Mouse (Mus musculus) midbrain, embryonic 14.5 days (tissue): ENCODE measurements around the gene Nedd9. TPM values are rescaled to one million over a fixed set of nuclear protein-coding genes. Genes with fewer than 3 reads are reported as not detected.

Experiments
- ATAC-seq: fragments of 200-750 bp; cut with Nextera tagmentation; 2 replicates; pipeline ENCODE4 v1.8.0; 2017; ENCODE audit warnings: moderate number of reproducible peaks, moderate library complexity; ENCODE audit not compliant: low FRiP score, low TSS enrichment
- DNase-seq: peaks from one replicate; pipeline ENCODE4 v3.0.0-alpha.2; 2015
- H3K27ac ChIP-seq: fragments of 300-500 bp; sonication (generic); replicated peaks from 2 replicates; pipeline ENCODE4 v1.5.1; 2014; ENCODE audit warnings: mild to moderate bottlenecking, low read depth, low read length, moderate library complexity
- H3K27me3 ChIP-seq: fragments of 300-500 bp; sonication (generic); 2 replicates; pipeline ENCODE4 v1.6.1; 2014; ENCODE audit warnings: low read length, control low read depth, mixed read lengths; ENCODE audit not compliant: control insufficient read depth, insufficient read depth
- H3K36me3 ChIP-seq: fragments of 300-500 bp; sonication (generic); 2 replicates; pipeline ENCODE4 v1.6.1; 2014; ENCODE audit warnings: low read length, control low read depth; ENCODE audit not compliant: control insufficient read depth, insufficient read depth
- H3K4me1 ChIP-seq: fragments of 300-500 bp; sonication (generic); 2 replicates; pipeline ENCODE4 v1.6.1; 2014; ENCODE audit warnings: mild to moderate bottlenecking, antibody characterized with exemption, low read length, control low read depth; ENCODE audit not compliant: control insufficient read depth, insufficient read depth
- H3K4me2 ChIP-seq: fragments of 300-500 bp; sonication (generic); 2 replicates; pipeline ENCODE4 v1.6.1; 2014; ENCODE audit warnings: mild to moderate bottlenecking, low read length, moderate library complexity
- H3K4me3 ChIP-seq: fragments of 300-500 bp; sonication (generic); replicated peaks from 2 replicates; pipeline ENCODE4 v1.5.1; 2014; ENCODE audit warnings: low read depth, low read length
- H3K9ac ChIP-seq: fragments of 300-500 bp; sonication (generic); replicated peaks from 2 replicates; pipeline ENCODE4 v1.6.1; 2014; ENCODE audit warnings: mild to moderate bottlenecking, low read length, moderate library complexity
- H3K9me3 ChIP-seq: fragments of 300-500 bp; sonication (generic); 2 replicates; pipeline ENCODE4 v1.6.1; 2016; ENCODE audit warnings: low read length, control low read depth, mixed read lengths; ENCODE audit not compliant: control insufficient read depth
- WGBS: fragments of 180-500 bp; shearing (Covaris S2); extraction: QIAGEN DNeasy Blood & Tissue Kit; methylation state at CpG from one replicate; pipeline ENCODE4 v1.1.7; 2014; 5-methylcytosine and 5-hydroxymethylcytosine counted together
- polyA plus RNA-seq: library from polyadenylated mRNA; unstranded; fragments of >200 nt; fragmentation: Nextera tagmentation; extraction: Ambion mirVana; gene quantifications from 2 replicates; pipeline ENCODE4 v1.2.1, GENCODE M21; 2014

Gene Nedd9
- polyA plus RNA-seq, 1 experiment from 2014 or later, result 16.3 TPM

GRCm38 (mm10) chr13:41482408-41483011 is 4.7 kb downstream of the Nedd9 start:
- Histone ChIP-seq H3K36me3 (no peaks in the 10 kb centered on the region), H3K4me3 (no peak overlapping the region), H3K4me1 (no peaks in the 10 kb centered on the region; the same call in 1 of the 2 replicates), H3K9ac (no peak overlapping the region), H3K27me3 (no peaks in the 10 kb centered on the region), H3K9me3 (no peaks in the 10 kb centered on the region), H3K27ac (no peak overlapping the region), H3K4me2 (no peak overlapping the region)
- ATAC-seq, result no peak
- no peak for DNase-seq
- WGBS, result 29% methylated on average over 3 of the region's 3 CpGs

GRCm38 (mm10) chr13:41479737-41480435 is 7.3 kb downstream of the Nedd9 start:
- DNase-seq, result no peak
- H3K36me3 ChIP-seq, result no peaks in the 10 kb centered on the region
- H3K4me1 ChIP-seq, result no peaks in the 10 kb centered on the region; the same call in 1 of the 2 replicates
- no peak overlapping the region for H3K4me3 ChIP-seq
- H3K4me2 ChIP-seq, result no peak overlapping the region
- H3K9ac ChIP-seq, result no peak overlapping the region
- 81% methylated on average over 14 of the region's 15 CpGs for WGBS
- no peaks in the 10 kb centered on the region for H3K9me3 ChIP-seq
- ATAC-seq, result no peak
- H3K27me3 ChIP-seq, result no peaks in the 10 kb centered on the region
- no peak overlapping the region for H3K27ac ChIP-seq

GRCm38 (mm10) chr13:41476216-41476615 is 10.9 kb downstream of the Nedd9 start:
- Histone ChIP-seq H3K4me1 (no peaks in the 10 kb centered on the region), H3K4me3 (no peak overlapping the region), H3K9ac (no peak overlapping the region), H3K4me2 (no peak overlapping the region), H3K9me3 (no peaks in the 10 kb centered on the region), H3K27me3 (no peaks in the 10 kb centered on the region), H3K36me3 (no peaks in the 10 kb centered on the region), H3K27ac (no peak overlapping the region)
- 22% methylated on average over 4 of the region's 4 CpGs for WGBS
- ATAC-seq (no peak), DNase-seq (no peak)

- Histone ChIP-seq H3K27me3 (no peaks in the 10 kb centered on the region), H3K9me3 (no peaks in the 10 kb centered on the region), H3K9ac (no peak overlapping the region), H3K4me1 (no peaks in the 10 kb centered on the region), H3K4me3 (no peak overlapping the region), H3K4me2 (no peak overlapping the region), H3K27ac (no peak overlapping the region), H3K36me3 (no peaks in the 10 kb centered on the region)
- DNase-seq, result no peak
- WGBS, result 91% methylated on average over 5 of the region's 5 CpGs
- ATAC-seq, result no peak
Measured at GRCm38 (mm10) chr13:41474365-41474764, 12.8 kb downstream of the Nedd9 start.

GRCm38 (mm10) chr13:41473504-41473903 is 13.7 kb downstream of the Nedd9 start:
- Histone ChIP-seq H3K4me3 (no peak overlapping the region), H3K4me1 (no peaks in the 10 kb centered on the region), H3K9me3 (no peaks in the 10 kb centered on the region), H3K27me3 (no peaks in the 10 kb centered on the region), H3K36me3 (no peaks in the 10 kb centered on the region), H3K4me2 (no peak overlapping the region), H3K27ac (no peak overlapping the region), H3K9ac (no peak overlapping the region)
- WGBS, result 90% methylated on average over 4 of the region's 4 CpGs
- DNase-seq (no peak), ATAC-seq (no peak)

GRCm38 (mm10) chr13:41472878-41473424 is 14.2 kb downstream of the Nedd9 start:
- H3K36me3 ChIP-seq, result no peaks in the 10 kb centered on the region
- WGBS, result 85% methylated on average over 5 of the region's 5 CpGs
- H3K9me3 ChIP-seq, result no peaks in the 10 kb centered on the region
- ATAC-seq (no peak), DNase-seq (no peak)
- H3K4me1 ChIP-seq, result no peaks in the 10 kb centered on the region
- no peak overlapping the region for H3K9ac ChIP-seq
- no peak overlapping the region for H3K4me3 ChIP-seq
- H3K27ac ChIP-seq, result no peak overlapping the region
- no peak overlapping the region for H3K4me2 ChIP-seq
- no peaks in the 10 kb centered on the region for H3K27me3 ChIP-seq

GRCm38 (mm10) chr13:41468277-41468676 is 18.9 kb downstream of the Nedd9 start:
- Histone ChIP-seq H3K9me3 (no peaks in the 10 kb centered on the region), H3K27me3 (no peaks in the 10 kb centered on the region), H3K9ac (no peak overlapping the region), H3K4me3 (no peak overlapping the region), H3K36me3 (no peaks in the 10 kb centered on the region), H3K4me1 (no peaks in the 10 kb centered on the region), H3K27ac (no peak overlapping the region), H3K4me2 (no peak overlapping the region)
- 81% methylated on average over 5 of the region's 5 CpGs for WGBS
- ATAC-seq (no peak), DNase-seq (no peak)

GRCm38 (mm10) chr13:41467036-41467435 is 20.1 kb downstream of the Nedd9 start:
- H3K27me3 ChIP-seq, result no peaks in the 10 kb centered on the region
- no peak overlapping the region for H3K9ac ChIP-seq
- H3K9me3 ChIP-seq, result no peaks in the 10 kb centered on the region
- ATAC-seq (no peak), DNase-seq (no peak)
- H3K4me2 ChIP-seq, result no peak overlapping the region
- no peak overlapping the region for H3K4me3 ChIP-seq
- H3K4me1 ChIP-seq, result no peaks in the 10 kb centered on the region
- WGBS, result 93% methylated on average over 2 of the region's 2 CpGs
- H3K36me3 ChIP-seq, result no peaks in the 10 kb centered on the region
- H3K27ac ChIP-seq, result no peak overlapping the region

- DNase-seq (no peak), ATAC-seq (no peak)
- Histone ChIP-seq H3K4me1 (no peaks in the 10 kb centered on the region), H3K4me2 (no peak overlapping the region), H3K27me3 (no peaks in the 10 kb centered on the region), H3K9me3 (no peaks in the 10 kb centered on the region), H3K9ac (no peak overlapping the region), H3K27ac (no peak overlapping the region), H3K4me3 (no peak overlapping the region), H3K36me3 (no peaks in the 10 kb centered on the region)
- 94% methylated on average over 4 of the region's 4 CpGs for WGBS
Measured at GRCm38 (mm10) chr13:41466616-41467015, 20.5 kb downstream of the Nedd9 start.
